Mouse (Mus musculus) heart, adult 8-10 months (tissue): Measurements from ENCODE around the gene Olfr382. TPM values are rescaled to one million over a fixed set of nuclear protein-coding genes. Genes with fewer than 3 reads are reported as not detected.
"Not testable (repeated sequence)": the region's sequence is repeated elsewhere in the genome, so short reads cannot be mapped to it uniquely, and the experiment has no call there.

Experiments
- DNase-seq: peaks from one replicate; pipeline ENCODE4 v3.0.0; 2022; ENCODE audit warnings: low spot score
- total RNA-seq, 4 experiments: library from RNA; stranded (reverse); gene quantifications; 2 replicates each; pipeline ENCODE4 v1.2.4; 2022

The Olfr382 gene
- total RNA-seq: not detected

- DNase-seq: no peak
These were observed at the start of gene Olfr382 for GRCm38 (mm10) chr11:73517097-73517496. TSS of gene Olfr382 (minus strand) at chr11:73517197.

- not testable (repeated sequence) for DNase-seq
These were observed 12.0 kb upstream of the Olfr382 start for GRCm38 (mm10) chr11:73528971-73529370.

GRCm38 (mm10) chr11:73491503-73491902 is 25.5 kb downstream of the Olfr382 start, which contains the start of gene Olfr381:
TSS of gene Olfr381 (minus strand) at chr11:73491603.
- no peak for DNase-seq

Other genes with a start within 250 kb of the Olfr382 start
- under 1 TPM in 2 of 4 experiments, not detected in 2; 0.06 TPM for gene Trpv3, start 249.8 kb downstream of the Olfr382 start, total RNA-seq
- gene Aspa, start 187.6 kb downstream of the Olfr382 start, total RNA-seq: 1 to 10 TPM; 2.5 to 3.4 (median 2.8) TPM
- gene Gm49340, start 187.5 kb downstream of the Olfr382 start, total RNA-seq: not detected
- not detected for gene Spata22, start 187.5 kb downstream of the Olfr382 start, total RNA-seq
- not detected for gene Olfr20, start 166.4 kb downstream of the Olfr382 start, total RNA-seq
- gene Olfr376, start 146.0 kb downstream of the Olfr382 start, total RNA-seq: not detected
- not detected for gene Olfr1, start 117.6 kb downstream of the Olfr382 start, total RNA-seq
- not detected for gene Olfr378, start 88.7 kb downstream of the Olfr382 start, total RNA-seq
- not detected for gene Olfr380, start 59.7 kb downstream of the Olfr382 start, total RNA-seq
- gene Olfr381, start 25.6 kb downstream of the Olfr382 start, total RNA-seq: not detected
- gene Olfr385, start 75.8 kb upstream of the Olfr382 start, total RNA-seq: not detected
- not detected for gene Olfr384, start 81.4 kb upstream of the Olfr382 start, total RNA-seq
- gene Zfp735, start 171.6 kb upstream of the Olfr382 start, total RNA-seq: not detected